In the genomic region with DNA sequence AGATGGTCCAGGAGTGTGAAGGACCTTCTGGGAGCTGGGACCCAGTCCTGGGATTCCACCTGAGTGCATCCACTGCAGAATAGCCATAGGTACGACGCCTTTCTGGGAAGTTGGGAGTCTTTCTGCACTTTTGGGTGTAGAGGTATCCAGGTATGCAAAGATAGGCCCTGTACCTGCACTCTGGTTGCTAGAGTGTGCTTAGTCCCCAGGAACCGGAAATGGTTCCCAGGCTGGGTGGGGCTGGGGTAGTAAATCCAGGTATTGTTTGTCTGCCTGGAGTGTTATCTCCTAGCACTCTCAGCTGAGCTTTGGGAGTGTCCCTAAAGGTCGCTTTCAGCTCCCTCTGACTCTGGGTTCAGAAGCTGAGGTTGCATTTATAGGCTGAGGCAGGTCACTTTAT, we compare ENCODE assay signal across 27 mouse cellular contexts.
DNase-seq lines count a peak whose midpoint lies in the region; ATAC-seq and TF ChIP-seq lines count a peak whose summit lies in the region.
"Had no signal": no experiment of that assay in that cellular context is flagged by ENCODE, and none has a peak within 500 bp of the region (broad histone marks: within the 10 kb centered on the region; RNA-seq: fewer than 3 reads in every experiment).

No protein-coding gene starts in this region.

- H3K9me3 ChIP-seq in forebrain, embryonic 11.5 days (ENCODE audit: control insufficient read depth, low read length): no peaks in the 10 kb centered on the region
- no peaks in the 10 kb centered on the region for H3K9me3 ChIP-seq in forebrain, embryonic 14.5 days (replicated peaks; ENCODE audit: control insufficient read depth, low read length)
- H3K9me3 ChIP-seq in intestine, postnatal 0 days (ENCODE audit: control insufficient read depth): no peaks in the 10 kb centered on the region
- no peaks in the 10 kb centered on the region for H3K9me3 ChIP-seq in stomach, postnatal 0 days (ENCODE audit: control insufficient read depth, low read length)
- H3K9me3 ChIP-seq: embryonic facial prominence, embryonic 12.5 days; embryonic facial prominence, embryonic 15.5 days; forebrain, embryonic 12.5 days; G1E; heart, embryonic 10.5 days; heart, embryonic 13.5 days; hindbrain, embryonic 12.5 days; hindbrain, embryonic 15.5 days had no signal

- TF ChIP-seq EP300 in stomach, postnatal 0 days (optimal IDR thresholded peaks at IDR 0.05): no peak

- no peak overlapping the region for H3K9ac ChIP-seq in forebrain, embryonic 11.5 days (ENCODE audit: low read length)
- H3K9ac ChIP-seq in forebrain, embryonic 14.5 days (ENCODE audit: low read length): no peak overlapping the region
- H3K9ac ChIP-seq in intestine, postnatal 0 days (ENCODE audit: low read depth, low read length): no peak overlapping the region
- no peak overlapping the region for H3K9ac ChIP-seq in stomach, postnatal 0 days (ENCODE audit: low read length)
- H3K9ac ChIP-seq: embryonic facial prominence, embryonic 12.5 days; embryonic facial prominence, embryonic 15.5 days; forebrain, embryonic 12.5 days; heart, embryonic 13.5 days; hindbrain, embryonic 12.5 days; hindbrain, embryonic 15.5 days had no signal

- WGBS in forebrain, embryonic 11.5 days: 80% methylated on average over 4 of the region's 4 CpGs
- WGBS in forebrain, embryonic 14.5 days: 78% methylated on average over 4 of the region's 4 CpGs
- 71% methylated on average over 4 of the region's 4 CpGs for WGBS in intestine, postnatal 0 days
- 76% methylated on average over 4 of the region's 4 CpGs for WGBS in stomach, postnatal 0 days

- TF ChIP-seq CTCF in intestine, postnatal 0 days (IDR thresholded peaks at IDR 0.05; ENCODE audit: low read depth): no peak
- TF ChIP-seq CTCF in stomach, postnatal 0 days (IDR thresholded peaks at IDR 0.05; ENCODE audit: low read depth): no peak

- peaks cover 3% of the 10 kb centered on the region; the same call in 1 of the 2 replicates for H3K4me1 ChIP-seq in forebrain, embryonic 11.5 days (replicated peaks; ENCODE audit: control insufficient read depth, insufficient read depth, low read length)
- no peaks in the 10 kb centered on the region for H3K4me1 ChIP-seq in forebrain, embryonic 14.5 days (ENCODE audit: control insufficient read depth, insufficient read depth, low read length)
- H3K4me1 ChIP-seq in intestine, postnatal 0 days (replicated peaks; ENCODE audit: control insufficient read depth, insufficient read depth, low read length): no peaks in the 10 kb centered on the region
- H3K4me1 ChIP-seq in stomach, postnatal 0 days (replicated peaks; ENCODE audit: control insufficient read depth, insufficient read depth): peaks cover 5% of the 10 kb centered on the region; the same call in 1 of the 2 replicates

- no peaks in the 10 kb centered on the region for H3K36me3 ChIP-seq in forebrain, embryonic 11.5 days (ENCODE audit: control insufficient read depth, insufficient read depth, low read length)
- no peaks in the 10 kb centered on the region for H3K36me3 ChIP-seq in forebrain, embryonic 14.5 days (ENCODE audit: control insufficient read depth, insufficient read depth, low read length)
- H3K36me3 ChIP-seq in intestine, postnatal 0 days (ENCODE audit: control insufficient read depth, insufficient read depth): no peaks in the 10 kb centered on the region
- H3K36me3 ChIP-seq in stomach, postnatal 0 days (ENCODE audit: control insufficient read depth, insufficient read depth, low read length): no peaks in the 10 kb centered on the region
- H3K36me3 ChIP-seq: embryonic facial prominence, embryonic 12.5 days; embryonic facial prominence, embryonic 15.5 days; forebrain, embryonic 12.5 days; G1E; heart, embryonic 10.5 days; heart, embryonic 13.5 days; hindbrain, embryonic 12.5 days; hindbrain, embryonic 15.5 days had no signal

- DNase-seq in forebrain, embryonic 11.5 days (ENCODE audit: low spot score): peak; percentile 18
- DNase-seq in forebrain, embryonic 14.5 days (ENCODE audit: low spot score): no peak
- peak; percentile 52 for DNase-seq in ZHBTc4 (ENCODE audit: low read depth, low spot score)
- DNase-seq in stomach, postnatal 0 days (ENCODE audit: low spot score): no peak
- no peak for DNase-seq in lung, postnatal 36 days
- DNase-seq in cerebellum, adult 18-20 months: no peak
- DNase-seq in urinary bladder, adult 18-20 months (ENCODE audit: low spot score in 2 of 2): no peak
- DNase-seq: adrenal gland, postnatal 10 days; adrenal gland, postnatal 36 days; cerebellum, adult 2 months; cerebellum, adult 9-11 months; cerebellum, postnatal 25 days; gastrocnemius, adult 2 months; gastrocnemius, postnatal 14 days; heart, adult 2 months; heart, postnatal 14 days had no signal

- no peak overlapping the region for H3K4me3 ChIP-seq in forebrain, embryonic 11.5 days (ENCODE audit: low read depth, low read length)
- H3K4me3 ChIP-seq in forebrain, embryonic 14.5 days (ENCODE audit: low read depth, low read length): no peak overlapping the region
- H3K4me3 ChIP-seq in intestine, postnatal 0 days (ENCODE audit: low read depth, low read length): no peak overlapping the region
- H3K4me3 ChIP-seq in stomach, postnatal 0 days (ENCODE audit: low read depth, low read length): no peak overlapping the region
- H3K4me3 ChIP-seq: embryonic facial prominence, embryonic 12.5 days; embryonic facial prominence, embryonic 15.5 days; forebrain, embryonic 12.5 days; gastrocnemius, adult 2 months; heart, adult 2 months; heart, embryonic 10.5 days; heart, embryonic 13.5 days; hindbrain, embryonic 12.5 days; hindbrain, embryonic 15.5 days had no signal

- no peak overlapping the region for H3K4me2 ChIP-seq in forebrain, embryonic 11.5 days (ENCODE audit: low read depth, low read length, severe bottlenecking)
- no peak overlapping the region for H3K4me2 ChIP-seq in forebrain, embryonic 14.5 days (ENCODE audit: low read length)
- no peak overlapping the region for H3K4me2 ChIP-seq in intestine, postnatal 0 days (replicated peaks; ENCODE audit: low read depth)
- no peak overlapping the region for H3K4me2 ChIP-seq in stomach, postnatal 0 days (replicated peaks; ENCODE audit: low read depth)
- H3K4me2 ChIP-seq: embryonic facial prominence, embryonic 12.5 days; embryonic facial prominence, embryonic 15.5 days; forebrain, embryonic 12.5 days; hindbrain, embryonic 12.5 days; hindbrain, embryonic 15.5 days had no signal

- H3K27me3 ChIP-seq in forebrain, embryonic 11.5 days (ENCODE audit: control insufficient read depth, insufficient read depth, low read length): no peaks in the 10 kb centered on the region
- no peaks in the 10 kb centered on the region for H3K27me3 ChIP-seq in forebrain, embryonic 14.5 days (replicated peaks; ENCODE audit: control insufficient read depth, insufficient read depth, low read length)
- H3K27me3 ChIP-seq in intestine, postnatal 0 days (replicated peaks; ENCODE audit: control insufficient read depth, insufficient read depth, low read length): 0 out of 2 replicates have a peak, but pooled peaks cover under 1% of the 10 kb centered on the region
- H3K27me3 ChIP-seq in stomach, postnatal 0 days (ENCODE audit: control insufficient read depth, insufficient read depth, low read length): no peaks in the 10 kb centered on the region
- H3K27me3 ChIP-seq: embryonic facial prominence, embryonic 12.5 days; embryonic facial prominence, embryonic 15.5 days; forebrain, embryonic 12.5 days; hindbrain, embryonic 12.5 days; hindbrain, embryonic 15.5 days; Patski had no signal

- H3K27ac ChIP-seq in forebrain, embryonic 11.5 days (ENCODE audit: low read depth, low read length): no peak overlapping the region
- no peak overlapping the region for H3K27ac ChIP-seq in forebrain, embryonic 14.5 days (ENCODE audit: low read depth, low read length)
- no peak overlapping the region for H3K27ac ChIP-seq in intestine, postnatal 0 days (ENCODE audit: low read depth, low read length)
- no peak overlapping the region for H3K27ac ChIP-seq in stomach, postnatal 0 days (replicated peaks)
- H3K27ac ChIP-seq: embryonic facial prominence, embryonic 12.5 days; embryonic facial prominence, embryonic 15.5 days; forebrain, embryonic 12.5 days; gastrocnemius, adult 2 months; heart, adult 2 months; heart, embryonic 13.5 days; hindbrain, embryonic 12.5 days; hindbrain, embryonic 15.5 days had no signal

- no peak for ATAC-seq in forebrain, embryonic 11.5 days (replicated peaks; ENCODE audit: low FRiP score)
- no peak for ATAC-seq in forebrain, embryonic 14.5 days
- 0 out of 2 replicates have a peak, but pooled peaks have one; percentile 31 for ATAC-seq in intestine, postnatal 0 days
- ATAC-seq in stomach, postnatal 0 days (ENCODE audit: low FRiP score, low TSS enrichment): 0 out of 2 replicates have a peak, but pooled peaks have one; percentile 21
- ATAC-seq: activated CD4-positive, CD25-positive, alpha-beta regulatory T cell, adult 4 months; Patski had no signal

Comparison
In these comparisons a context has a peak if more than half of its experiments do, and no peak if none do; other contexts are left out.
1. DNase-seq: peak in forebrain, embryonic 11.5 days (single experiment) and ZHBTc4 (single experiment); none in forebrain, embryonic 14.5 days (single experiment), stomach, postnatal 0 days (single experiment), lung, postnatal 36 days (single experiment), cerebellum, adult 18-20 months (0 of 2) and urinary bladder, adult 18-20 months (0 of 2).
2. ATAC-seq: peak in intestine, postnatal 0 days (single experiment) and stomach, postnatal 0 days (single experiment); none in forebrain, embryonic 11.5 days (single experiment) and forebrain, embryonic 14.5 days (single experiment).